Mouse (Mus musculus) adrenal gland, postnatal 10 days (tissue): ENCODE results near the gene Card14. TPM values are rescaled to one million over a fixed set of nuclear protein-coding genes. Genes with fewer than 3 reads are reported as not detected.
"Not testable (repeated sequence)": the region's sequence is repeated elsewhere in the genome, so short reads cannot be mapped to it uniquely, and the experiment has no call there.

Experiments used
- DNase-seq: peaks from one replicate; pipeline ENCODE4 v3.0.0; 2021; ENCODE audit warnings: mixed read lengths
- long read RNA-seq, 2 experiments: library from polyadenylated mRNA; stranded (forward); transcript quantifications; one replicate each; pipeline ENCODE4 v2.0.0; 2021
- total RNA-seq, 2 experiments: library from RNA; stranded (reverse); gene quantifications; 2 replicates each; pipeline ENCODE4 v1.2.3; 2021

Card14 gene
- total RNA-seq: under 1 TPM; 0.30 to 0.33 TPM
- long read RNA-seq, experiment 1: 0 reads
- long read RNA-seq, experiment 2, partial matches to known transcripts: 0 of 1 reads
- long read RNA-seq, experiment 2, other reads (novel, unspliced or antisense): 1 of 1 reads

GRCm38 (mm10) chr11:119307658-119307867 is at the start of gene Card14:
Gene Card14, plus strand, starts transcription at chr11:119307768.
- no peak for DNase-seq

GRCm38 (mm10) chr11:119258216-119258571 is 49.4 kb upstream of the Card14 start:
- no peak for DNase-seq

- DNase-seq: peak; percentile 75
Observed at GRCm38 (mm10) chr11:119258572-119259322, 48.8 kb upstream of the Card14 start.

GRCm38 (mm10) chr11:119259977-119260376 is 47.6 kb upstream of the Card14 start:
- DNase-seq: no peak

- DNase-seq: no peak
Observed at GRCm38 (mm10) chr11:119264413-119264812, 43.2 kb upstream of the Card14 start.

GRCm38 (mm10) chr11:119265811-119266210 is 41.8 kb upstream of the Card14 start:
- no peak for DNase-seq

- peak; percentile 62 for DNase-seq
Observed at GRCm38 (mm10) chr11:119267241-119267674, 40.3 kb upstream of the Card14 start.

GRCm38 (mm10) chr11:119267768-119268556 is 39.6 kb upstream of the Card14 start, which contains the start of gene Gaa:
Gene Gaa, plus strand, starts transcription at chr11:119267887.
- peak; percentile 98 for DNase-seq

- no peak for DNase-seq
Observed at GRCm38 (mm10) chr11:119268557-119269195, 38.9 kb upstream of the Card14 start.

- DNase-seq: not testable (repeated sequence)
Observed at GRCm38 (mm10) chr11:119272492-119272891, 35.1 kb upstream of the Card14 start.

GRCm38 (mm10) chr11:119273186-119273930 is 34.2 kb upstream of the Card14 start:
- no peak for DNase-seq

GRCm38 (mm10) chr11:119281030-119281429 is 26.5 kb upstream of the Card14 start:
- no peak for DNase-seq

- DNase-seq: peak; percentile 34
Observed at GRCm38 (mm10) chr11:119285791-119286527, 21.6 kb upstream of the Card14 start.

GRCm38 (mm10) chr11:119287207-119287992 is 20.2 kb upstream of the Card14 start:
- no peak for DNase-seq

- DNase-seq: not testable (repeated sequence)
Observed at GRCm38 (mm10) chr11:119292861-119293260, 14.7 kb upstream of the Card14 start.

- no peak for DNase-seq
Observed at GRCm38 (mm10) chr11:119297996-119298395, 9.6 kb upstream of the Card14 start.

- DNase-seq: no peak
Observed at GRCm38 (mm10) chr11:119298917-119299316, 8.7 kb upstream of the Card14 start.

GRCm38 (mm10) chr11:119299391-119300245 is 8.0 kb upstream of the Card14 start, which contains the start of gene Eif4a3:
Gene Eif4a3, minus strand, starts transcription at chr11:119300089.
- DNase-seq: peak; percentile 98

- peak; percentile 34 for DNase-seq
Observed at GRCm38 (mm10) chr11:119300246-119300935, 7.2 kb upstream of the Card14 start.
